ENCODE assay signal across 8 mouse cellular contexts in genomic region chr11:57459759-57460158, GRCm38 (mm10). TPM values are rescaled to one million over a fixed set of nuclear protein-coding genes. Genes with fewer than 3 reads are reported as not detected.
DNase-seq lines count a peak whose midpoint lies in the region.
"Had no signal": no experiment of that assay in that cellular context is flagged by ENCODE, and none has a peak within 500 bp of the region (broad histone marks: within the 10 kb centered on the region; RNA-seq: fewer than 3 reads in every experiment).

No protein-coding gene starts in this region.

- intact Hi-C loops in left cerebral cortex, postnatal 14 days (cut with DNase I): loop anchor here (10.0 kb wide), 1 partner anchor 145 kb away; no protein-coding TSS in a partner anchor

- DNase-seq in left cerebral cortex, postnatal 14 days (ENCODE audit: low spot score in 2 of 2): peak; percentile 54 to 57
- no peak for DNase-seq in left cerebral cortex, adult 11 months (ENCODE audit: low spot score)
- DNase-seq in adrenal gland, postnatal 25 days: peak; percentile 37
- peak; percentile 19 for DNase-seq in gastrocnemius, adult 18-20 months (ENCODE audit: low spot score)
- peak; percentile 28 for DNase-seq in right cerebral cortex, postnatal 25 days
- DNase-seq in embryo, embryonic 9.5 days (ENCODE audit: extremely low spot score): no peak
- no peak for DNase-seq in kidney, adult 18-20 months
- DNase-seq: kidney, postnatal 14 days had no signal

RNA-seq across cellular contexts. Expression of gene Fam114a2, which starts 58.7 kb away (rescaled TPM):
- 10 to 100 TPM; 29.7 to 33.1 TPM for total RNA-seq in left cerebral cortex, postnatal 14 days (2021)
- total RNA-seq in adrenal gland, postnatal 25 days (2021): 70.8 and 82.7 TPM in 2 replicates
- total RNA-seq in gastrocnemius, adult 18-20 months (2021): 10 to 100 TPM; 47.5 to 50.2 TPM

RNA-seq across cellular contexts. Expression of gene Mfap3, which starts 58.7 kb away (rescaled TPM):
- total RNA-seq in left cerebral cortex, postnatal 14 days (2021): 10 to 100 TPM; 25.7 to 28.8 TPM
- 27.9 and 32.2 TPM in 2 replicates for total RNA-seq in adrenal gland, postnatal 25 days (2021)
- 1 to 10 TPM; 7.0 to 8.3 TPM for total RNA-seq in gastrocnemius, adult 18-20 months (2021)

Comparison
In these comparisons a context has a peak if more than half of its experiments do, and no peak if none do; other contexts are left out.
1. DNase-seq: peak in left cerebral cortex, postnatal 14 days (2 of 2), adrenal gland, postnatal 25 days (single experiment), gastrocnemius, adult 18-20 months (single experiment) and right cerebral cortex, postnatal 25 days (single experiment); none in left cerebral cortex, adult 11 months (single experiment), embryo, embryonic 9.5 days (single experiment) and kidney, adult 18-20 months (single experiment).